Mouse (Mus musculus) kidney, adult 2 months (tissue): ENCODE measurements around the gene Dcdc2c.

Experiments used
- CTCF ChIP-seq: fragments of 200-500 bp; conservative IDR thresholded peaks from 2 replicates; pipeline ENCODE4 v1.5.1; 2011; ENCODE audit warnings: low read depth, mild to moderate bottlenecking, control low read depth, low read length, moderate library complexity, mixed read lengths; ENCODE audit not compliant: insufficient read depth, insufficient read length
- POLR2A ChIP-seq: fragments of 200-500 bp; IDR thresholded peaks from one replicate; pipeline ENCODE4 v1.6.1; 2011; ENCODE audit warnings: low read depth, low read length, control low read depth

DNA sequence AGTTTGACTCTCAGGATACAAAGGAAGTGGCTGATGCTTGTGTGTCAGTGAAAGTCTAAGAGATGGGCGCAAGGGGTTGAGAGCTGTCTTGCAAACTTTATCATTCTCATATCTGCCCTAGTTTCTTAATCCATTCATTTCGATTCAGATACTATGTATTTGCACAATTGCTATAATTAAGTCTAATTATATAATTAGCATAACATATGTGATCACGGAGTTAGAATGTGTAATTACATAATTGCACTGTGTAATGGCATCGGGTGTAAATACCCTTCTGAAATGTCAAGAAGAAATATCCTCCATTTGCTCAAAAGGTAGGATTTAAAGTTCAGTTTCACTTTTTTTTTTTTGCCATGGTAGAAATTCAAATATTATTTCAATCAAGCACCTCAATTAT is 149.9 kb downstream of the Dcdc2c start:
- no peak for TF ChIP-seq POLR2A
- TF ChIP-seq CTCF, result no peak
